19 mouse cellular contexts compared by ENCODE assay signal in genomic region chr1:98053994-98054393, GRCm38 (mm10). TPM values are rescaled to one million over a fixed set of nuclear protein-coding genes. Genes with fewer than 3 reads are reported as not detected.
DNase-seq lines count a peak whose midpoint lies in the region; ATAC-seq and TF ChIP-seq lines count a peak whose summit lies in the region.
"Had no signal": no experiment of that assay in that cellular context is flagged by ENCODE, and none has a peak within 500 bp of the region (broad histone marks: within the 10 kb centered on the region; RNA-seq: fewer than 3 reads in every experiment).

No protein-coding gene starts in this region.

- 33% methylated on average over 3 of the region's 3 CpGs for WGBS in cerebellum, adult 2 months
- 12% methylated on average over 3 of the region's 3 CpGs for WGBS in neural tube, embryonic 12.5 days
- 8% methylated on average over 3 of the region's 3 CpGs for WGBS in neural tube, embryonic 15.5 days
- 13% methylated on average over 3 of the region's 3 CpGs for WGBS in midbrain, embryonic 13.5 days
- 98% methylated on average over 3 of the region's 3 CpGs for WGBS in thymus, adult 2 months

- H3K9me3 ChIP-seq in neural tube, embryonic 12.5 days = no peaks in the 10 kb centered on the region
- no peaks in the 10 kb centered on the region for H3K9me3 ChIP-seq in neural tube, embryonic 15.5 days (replicated peaks)
- H3K9me3 ChIP-seq in midbrain, embryonic 13.5 days = no peaks in the 10 kb centered on the region
- H3K9me3 ChIP-seq: embryonic facial prominence, embryonic 13.5 days; intestine, embryonic 15.5 days; limb, embryonic 10.5 days; liver, embryonic 12.5 days had no signal

- H3K27ac ChIP-seq in cerebellum, adult 2 months (ENCODE audit: insufficient read depth, low read length) = no peak overlapping the region
- H3K27ac ChIP-seq in neural tube, embryonic 12.5 days = no peak overlapping the region
- no peak overlapping the region for H3K27ac ChIP-seq in neural tube, embryonic 15.5 days (replicated peaks)
- peak overlapping the region; percentile 65 for H3K27ac ChIP-seq in midbrain, embryonic 13.5 days
- H3K27ac ChIP-seq in thymus, adult 2 months (ENCODE audit: control insufficient read depth, insufficient read depth, low read length) = no peak overlapping the region
- H3K27ac ChIP-seq: embryonic facial prominence, embryonic 13.5 days; intestine, embryonic 15.5 days; kidney, postnatal 0 days; limb, embryonic 10.5 days; liver, embryonic 12.5 days had no signal

- no peak overlapping the region for H3K4me2 ChIP-seq in neural tube, embryonic 12.5 days (replicated peaks)
- H3K4me2 ChIP-seq in neural tube, embryonic 15.5 days = no peak overlapping the region
- H3K4me2 ChIP-seq in midbrain, embryonic 13.5 days (replicated peaks) = 0 out of 2 replicates have a peak overlapping the region, but pooled peaks have one; percentile 6
- H3K4me2 ChIP-seq: embryonic facial prominence, embryonic 13.5 days; intestine, embryonic 15.5 days; liver, embryonic 12.5 days had no signal

- peak; percentile 59; the same call in 1 of the 2 replicates for ATAC-seq in neural tube, embryonic 12.5 days (ENCODE audit: low FRiP score, low read depth)
- no peak for ATAC-seq in neural tube, embryonic 15.5 days (ENCODE audit: low FRiP score)
- peak; percentile 82 for ATAC-seq in midbrain, embryonic 13.5 days
- ATAC-seq: intestine, embryonic 15.5 days; liver, embryonic 12.5 days had no signal

- H3K27me3 ChIP-seq in cerebellum, adult 2 months (ENCODE audit: control insufficient read depth, insufficient read depth, low read length) = no peaks in the 10 kb centered on the region; the same call in 1 of the 2 replicates
- no peaks in the 10 kb centered on the region for H3K27me3 ChIP-seq in neural tube, embryonic 12.5 days (replicated peaks)
- H3K27me3 ChIP-seq in neural tube, embryonic 15.5 days (replicated peaks) = no peaks in the 10 kb centered on the region
- no peaks in the 10 kb centered on the region for H3K27me3 ChIP-seq in midbrain, embryonic 13.5 days
- H3K27me3 ChIP-seq in thymus, adult 2 months (ENCODE audit: control insufficient read depth, insufficient read depth, low read length) = no peaks in the 10 kb centered on the region
- H3K27me3 ChIP-seq: embryonic facial prominence, embryonic 13.5 days; intestine, embryonic 15.5 days; liver, embryonic 12.5 days had no signal

- no peaks in the 10 kb centered on the region for H3K36me3 ChIP-seq in neural tube, embryonic 12.5 days
- no peaks in the 10 kb centered on the region for H3K36me3 ChIP-seq in neural tube, embryonic 15.5 days
- H3K36me3 ChIP-seq in midbrain, embryonic 13.5 days = no peaks in the 10 kb centered on the region
- no peaks in the 10 kb centered on the region for H3K36me3 ChIP-seq in thymus, adult 2 months (ENCODE audit: control insufficient read depth, insufficient read depth, low read length)
- H3K36me3 ChIP-seq: embryonic facial prominence, embryonic 13.5 days; intestine, embryonic 15.5 days; limb, embryonic 10.5 days; liver, embryonic 12.5 days had no signal

- H3K9ac ChIP-seq in neural tube, embryonic 12.5 days = no peak overlapping the region
- no peak overlapping the region for H3K9ac ChIP-seq in neural tube, embryonic 15.5 days (replicated peaks)
- no peak overlapping the region for H3K9ac ChIP-seq in midbrain, embryonic 13.5 days (replicated peaks)
- H3K9ac ChIP-seq: embryonic facial prominence, embryonic 13.5 days; intestine, embryonic 15.5 days; liver, embryonic 12.5 days had no signal

- H3K4me1 ChIP-seq in cerebellum, adult 2 months (ENCODE audit: control insufficient read depth, insufficient read depth, low read length) = no peaks in the 10 kb centered on the region
- H3K4me1 ChIP-seq in neural tube, embryonic 12.5 days = peaks cover 7% of the 10 kb centered on the region; the same call in 1 of the 2 replicates
- peaks cover 2% of the 10 kb centered on the region; the same call in 1 of the 2 replicates for H3K4me1 ChIP-seq in neural tube, embryonic 15.5 days
- peaks cover 39% of the 10 kb centered on the region for H3K4me1 ChIP-seq in midbrain, embryonic 13.5 days (replicated peaks)
- H3K4me1 ChIP-seq in thymus, adult 2 months (replicated peaks; ENCODE audit: control insufficient read depth, insufficient read depth, low read length) = no peaks in the 10 kb centered on the region
- H3K4me1 ChIP-seq: intestine, embryonic 15.5 days; liver, embryonic 12.5 days had no signal

- H3K4me3 ChIP-seq in cerebellum, adult 2 months (replicated peaks; ENCODE audit: insufficient read depth, low read depth, low read length) = no peak overlapping the region
- no peak overlapping the region for H3K4me3 ChIP-seq in neural tube, embryonic 12.5 days
- no peak overlapping the region for H3K4me3 ChIP-seq in neural tube, embryonic 15.5 days (replicated peaks)
- H3K4me3 ChIP-seq in midbrain, embryonic 13.5 days (replicated peaks) = no peak overlapping the region
- H3K4me3 ChIP-seq in thymus, adult 2 months (ENCODE audit: control insufficient read depth, insufficient read depth, low read length) = no peak overlapping the region
- H3K4me3 ChIP-seq: embryonic facial prominence, embryonic 13.5 days; intestine, embryonic 15.5 days; limb, embryonic 10.5 days; liver, embryonic 12.5 days had no signal

- peak; percentile 35 to 55 for DNase-seq in cerebellum, postnatal 10 days
- no peak for DNase-seq in cerebellum, adult 2 months
- no peak for DNase-seq in thymus, adult 2 months
- no peak for DNase-seq in lung, adult 18-20 months
- no peak for DNase-seq in left cerebral cortex, adult 9 months (ENCODE audit: low spot score in 2 of 2)
- DNase-seq: cerebellum, adult 9-11 months; gastrocnemius, postnatal 10 days; heart, postnatal 14 days; layer of hippocampus, adult 9-11 months; right cerebral cortex, adult 18-20 months; thymus, postnatal 25 days had no signal

- no peak for TF ChIP-seq POLR2A in cerebellum, adult 2 months (IDR thresholded peaks at IDR 0.05; ENCODE audit: borderline replicate concordance, insufficient read depth, low read length)
- TF ChIP-seq POLR2A in thymus, adult 2 months (IDR thresholded peaks at IDR 0.05; ENCODE audit: control insufficient read depth, extremely low read depth, insufficient read depth, low read length, poor library complexity) = no peak

- TF ChIP-seq CTCF in cerebellum, adult 2 months (IDR thresholded peaks at IDR 0.05; ENCODE audit: borderline replicate concordance, insufficient read depth, low read depth, low read length) = no peak
- no peak for TF ChIP-seq CTCF in thymus, adult 2 months (IDR thresholded peaks at IDR 0.05; ENCODE audit: borderline replicate concordance, control insufficient read depth, extremely low read depth, insufficient read depth, low read length, poor library complexity)

RNA-seq across cellular contexts. Expression of gene Pam, which starts 41.5 kb away (rescaled TPM):
- polyA plus RNA-seq in cerebellum, adult 2 months (2012; rRNA removed) = 33.0 and 35.4 TPM in 2 replicates
- 21.8 and 34.0 TPM in 2 replicates for polyA plus RNA-seq in neural tube, embryonic 12.5 days (2016; fragmentation: Nextera tagmentation; extraction: Ambion mirVana)
- polyA plus RNA-seq in neural tube, embryonic 15.5 days (2015; fragmentation: Nextera tagmentation; extraction: Ambion mirVana) = 31.8 and 32.7 TPM in 2 replicates
- 37.6 and 43.0 TPM in 2 replicates for polyA plus RNA-seq in midbrain, embryonic 13.5 days (2015; fragmentation: Nextera tagmentation; extraction: Ambion mirVana)
- 67.3 and 67.8 TPM in 2 replicates for polyA plus RNA-seq in thymus, adult 2 months (2012; rRNA removed)

Comparison
In these comparisons a context has a peak if more than half of its experiments do, and no peak if none do; other contexts are left out.
1. DNase-seq: peak in cerebellum, postnatal 10 days (2 of 2); none in cerebellum, adult 2 months (0 of 2), thymus, adult 2 months (single experiment), lung, adult 18-20 months (0 of 2) and left cerebral cortex, adult 9 months (0 of 2).